Mouse (Mus musculus) cerebellum, postnatal 4 days (tissue): ENCODE data around the gene Kcnh1.
A peak's percentile ranks its signal among the peaks of the same experiment; 100 is the strongest.

ENCODE experiments used
- DNase-seq, 2 experiments: peaks; one replicate each; pipeline ENCODE4 v3.0.0; 2022; ENCODE audit warnings: low spot score in 2 of 2, mixed read lengths in 1 of 2

Kcnh1 gene

GRCm38 (mm10) chr1:192405136-192405535 is 214.6 kb downstream of the Kcnh1 start:
- DNase-seq: no peak

GRCm38 (mm10) chr1:192406589-192406988 is 216.0 kb downstream of the Kcnh1 start:
- no peak for DNase-seq

- no peak for DNase-seq
Observed at GRCm38 (mm10) chr1:192415813-192416212, 225.2 kb downstream of the Kcnh1 start.

GRCm38 (mm10) chr1:192416241-192416821 is 225.8 kb downstream of the Kcnh1 start:
- no peak for DNase-seq

GRCm38 (mm10) chr1:192419176-192419575 is 228.6 kb downstream of the Kcnh1 start:
- no peak for DNase-seq

- no peak for DNase-seq
Observed at GRCm38 (mm10) chr1:192421377-192422166, 231.0 kb downstream of the Kcnh1 start.

GRCm38 (mm10) chr1:192431423-192431822 is 240.8 kb downstream of the Kcnh1 start:
- DNase-seq: no peak

- DNase-seq: no peak
Observed at GRCm38 (mm10) chr1:192435503-192435902, 244.9 kb downstream of the Kcnh1 start.

GRCm38 (mm10) chr1:192439151-192439837 is 248.7 kb downstream of the Kcnh1 start:
- DNase-seq: no peak

- no peak for DNase-seq
Observed at GRCm38 (mm10) chr1:192442772-192443445, 252.3 kb downstream of the Kcnh1 start.

- DNase-seq: peak in 1 of 2 experiments; percentile 37
Observed at GRCm38 (mm10) chr1:192443998-192444657, 253.6 kb downstream of the Kcnh1 start.

- peak; percentile 35 to 81 for DNase-seq
Observed at GRCm38 (mm10) chr1:192444658-192445447, 254.3 kb downstream of the Kcnh1 start.

- DNase-seq: no peak
Observed at GRCm38 (mm10) chr1:192446158-192446557, 255.6 kb downstream of the Kcnh1 start.

- no peak for DNase-seq
Observed at GRCm38 (mm10) chr1:192447666-192448065, 257.1 kb downstream of the Kcnh1 start.

- DNase-seq: no peak
Observed at GRCm38 (mm10) chr1:192448512-192448911, 257.9 kb downstream of the Kcnh1 start.

GRCm38 (mm10) chr1:192449572-192450351 is 259.2 kb downstream of the Kcnh1 start:
- peak in 1 of 2 experiments; percentile 12 for DNase-seq

- DNase-seq: no peak
Observed at GRCm38 (mm10) chr1:192450425-192450824, 259.9 kb downstream of the Kcnh1 start.

- DNase-seq: no peak
Observed at GRCm38 (mm10) chr1:192451722-192452121, 261.1 kb downstream of the Kcnh1 start.

GRCm38 (mm10) chr1:192454501-192454900 is 263.9 kb downstream of the Kcnh1 start:
- DNase-seq: no peak

- DNase-seq: no peak
Observed at GRCm38 (mm10) chr1:192454981-192455380, 264.4 kb downstream of the Kcnh1 start.
